Mouse (Mus musculus) MEL (cell line): ENCODE measurements around the gene Mfn1.

Experiments
- CHD1 ChIP-seq: IDR thresholded peaks from 2 replicates; pipeline ENCODE4 v1.6.1; 2012; ENCODE audit warnings: low read depth, mild to moderate bottlenecking, inconsistent platforms, low read length, improper control_type of control experiment
- CTCF ChIP-seq, 3 experiments: IDR thresholded peaks in 2 of 3; conservative IDR thresholded peaks in 1 of 3; 2 replicates each; pipeline ENCODE4 v1.5.1; 2011 to 2012; ENCODE audit warnings: low read length in 3 of 3, low read depth in 2 of 3, mild to moderate bottlenecking in 2 of 3, improper control_type of control experiment in 1 of 3, inconsistent platforms in 1 of 3, mixed read lengths in 1 of 3, moderate library complexity in 1 of 3; ENCODE audit not compliant: control insufficient read depth in 1 of 3, insufficient read depth in 1 of 3, poor library complexity in 1 of 3, severe bottlenecking in 1 of 3
- EP300 ChIP-seq, 2 experiments: IDR thresholded peaks; 2 replicates each; pipeline ENCODE4 v1.6.1; 2011; ENCODE audit warnings: improper control_type of control experiment in 2 of 2, low read length in 2 of 2, low read depth in 1 of 2, mild to moderate bottlenecking in 1 of 2

- peak; percentile 68 to 93 (median 82) for TF ChIP-seq CTCF (IDR thresholded peaks at IDR 0.05 in 2 of 3, conservative IDR thresholded peaks at IDR 0.05 in 1 of 3; ENCODE audit: control insufficient read depth in 1 of 3, insufficient read depth in 1 of 3, low read depth in 2 of 3, low read length in 3 of 3, poor library complexity in 1 of 3, severe bottlenecking in 1 of 3)
- no peak for TF ChIP-seq CHD1
- TF ChIP-seq EP300 (IDR thresholded peaks at IDR 0.05; ENCODE audit: low read depth in 1 of 2, low read length in 2 of 2) = no peak
Observed at GRCm38 (mm10) chr3:32508666-32509324, 20.5 kb upstream of the Mfn1 start.
